Mouse (Mus musculus): Measurements from ENCODE around the gene Chek2. TPM values are rescaled to one million over a fixed set of nuclear protein-coding genes. Genes with fewer than 3 reads are reported as not detected.

Gene Chek2
- total and polyA plus RNA-seq, 3 experiments: 22.2 to 24.1 TPM; not detected in 1

DNA sequence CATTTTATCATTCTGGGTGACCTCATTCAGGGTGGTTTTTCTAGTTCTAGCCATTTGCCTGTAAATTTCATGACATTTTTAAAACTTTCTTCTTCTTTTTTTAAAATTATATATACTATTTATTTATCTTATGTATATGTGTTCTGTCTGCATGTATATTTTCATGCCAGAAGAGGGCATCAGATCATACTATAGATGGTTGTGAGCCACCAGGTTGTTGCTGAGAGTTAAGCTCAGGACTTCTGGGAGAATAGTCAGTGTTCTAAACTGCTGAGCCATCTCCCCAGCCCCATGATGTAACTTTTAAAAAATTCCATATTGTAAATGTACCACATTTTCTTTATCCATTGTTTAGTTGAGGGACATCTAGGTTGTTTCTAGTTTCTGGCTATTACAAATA lies 69.1 kb downstream of the Chek2 start (continued):
- TF ChIP-seq UBTF (IDR thresholded peaks at IDR 0.05; ENCODE audit: borderline replicate concordance, insufficient read depth, low read depth, low read length): no peak
- TF ChIP-seq CHD1 (IDR thresholded peaks at IDR 0.05; ENCODE audit: low read depth, low read length): no peak
- no peak for TF ChIP-seq TBP (IDR thresholded peaks at IDR 0.05; ENCODE audit: low read depth, low read length)
- TF ChIP-seq SMC3 (IDR thresholded peaks at IDR 0.05; ENCODE audit: low read depth, low read length): peak; percentile 54
- TF ChIP-seq ETS1 (IDR thresholded peaks at IDR 0.05; ENCODE audit: low read depth, low read length): no peak
- TF ChIP-seq HCFC1 (IDR thresholded peaks at IDR 0.05; ENCODE audit: low read depth, low read length): no peak
- no peak for TF ChIP-seq POLR2AphosphoS5 (IDR thresholded peaks at IDR 0.05; ENCODE audit: borderline replicate concordance, low read depth, low read length)
- TF ChIP-seq RAD21 (IDR thresholded peaks at IDR 0.05; ENCODE audit: low read depth, low read length): peak; percentile 47
- TF ChIP-seq JUND (IDR thresholded peaks at IDR 0.05; ENCODE audit: low read depth, low read length): no peak

GRCm38 (mm10) chr5:110909955-110910589 lies 70.3 kb downstream of the Chek2 start:
- Histone ChIP-seq H3K27me3 (ENCODE audit: control insufficient read depth in 1 of 2, insufficient read depth in 2 of 2, low read length in 2 of 2) (no peaks in the 10 kb centered on the region), H3K4me3 (ENCODE audit: control insufficient read depth in 1 of 2, insufficient read depth in 1 of 2, low read depth in 2 of 2, low read length in 2 of 2) (no peak overlapping the region), H3K36me3 (ENCODE audit: control insufficient read depth in 1 of 2, insufficient read depth in 2 of 2, low read length in 2 of 2) (peaks cover 0 to 7% of the 10 kb centered on the region in 2 experiments; a peak in 2 of 4 replicates), H3K79me2 (ENCODE audit: control insufficient read depth, insufficient read depth, low read length, poor library complexity) (no peaks in the 10 kb centered on the region), H3K9me3 (replicated peaks; ENCODE audit: insufficient read depth, low read length) (no peaks in the 10 kb centered on the region), H3K4me1 (ENCODE audit: control insufficient read depth in 1 of 2, insufficient read depth in 2 of 2, low read length in 2 of 2) (peaks cover 2 to 10% of the 10 kb centered on the region in 2 experiments; a peak in 2 of 4 replicates), H3K9ac (ENCODE audit: control insufficient read depth, low read depth, low read length, poor library complexity, severe bottlenecking) (no peak overlapping the region), H3K27ac (ENCODE audit: control insufficient read depth, low read depth, low read length) (no peak overlapping the region)
- TF ChIP-seq CHD2 (IDR thresholded peaks at IDR 0.05; ENCODE audit: low read length) (no peak), USF1 (IDR thresholded peaks at IDR 0.05; ENCODE audit: low read depth, low read length) (peak; percentile 60), ZNF384 (IDR thresholded peaks at IDR 0.05; ENCODE audit: low read depth, low read length) (peak; percentile 88), POLR2AphosphoS2 (IDR thresholded peaks at IDR 0.05; ENCODE audit: low read length) (no peak), GABPA (IDR thresholded peaks at IDR 0.05; ENCODE audit: low read depth, low read length) (no peak)
- peak; percentile 47 for DNase-seq (ENCODE audit: low read depth, low spot score)

- no peak overlapping the region for H3K9ac ChIP-seq (ENCODE audit: control insufficient read depth, low read depth, low read length, poor library complexity, severe bottlenecking)
- no peak for DNase-seq (ENCODE audit: low read depth, low spot score)
- H3K9me3 ChIP-seq (replicated peaks; ENCODE audit: insufficient read depth, low read length): no peaks in the 10 kb centered on the region
- TF ChIP-seq KAT2A (conservative IDR thresholded peaks at IDR 0.05; ENCODE audit: low read depth, low read length): no peak
- no peak for TF ChIP-seq MEF2A (IDR thresholded peaks at IDR 0.05; ENCODE audit: extremely low read depth, insufficient replicate concordance, low read depth, low read length, poor library complexity, severe bottlenecking)
- no peak for TF ChIP-seq GABPA (IDR thresholded peaks at IDR 0.05; ENCODE audit: low read depth, low read length)
- no peak for TF ChIP-seq CHD2 (IDR thresholded peaks at IDR 0.05; ENCODE audit: low read length)
- no peak for TF ChIP-seq ZKSCAN1 (IDR thresholded peaks at IDR 0.05; ENCODE audit: low read depth, low read length)
- TF ChIP-seq MAX (IDR thresholded peaks at IDR 0.05; ENCODE audit: low read length): no peak
- TF ChIP-seq POLR2AphosphoS2 (IDR thresholded peaks at IDR 0.05; ENCODE audit: low read length): no peak
- no peak for TF ChIP-seq USF2 (IDR thresholded peaks at IDR 0.05; ENCODE audit: borderline replicate concordance in 1 of 2, insufficient read depth in 1 of 2, low read depth in 1 of 2, low read length in 2 of 2)
- TF ChIP-seq MAZ (IDR thresholded peaks at IDR 0.05; ENCODE audit: low read depth, low read length): no peak
- TF ChIP-seq CHD1 (IDR thresholded peaks at IDR 0.05; ENCODE audit: low read depth, low read length): no peak
- no peak for TF ChIP-seq GATA1 (IDR thresholded peaks at IDR 0.05; ENCODE audit: low read depth, low read length)
- TF ChIP-seq RAD21 (IDR thresholded peaks at IDR 0.05; ENCODE audit: low read depth, low read length): no peak
- no peak for TF ChIP-seq HCFC1 (IDR thresholded peaks at IDR 0.05; ENCODE audit: low read depth, low read length)
- no peak for TF ChIP-seq E2F4 (IDR thresholded peaks at IDR 0.05; ENCODE audit: borderline replicate concordance, low read depth, low read length)
- no peaks in the 10 kb centered on the region for H3K27me3 ChIP-seq (ENCODE audit: control insufficient read depth in 1 of 2, insufficient read depth in 2 of 2, low read length in 2 of 2)
- H3K27ac ChIP-seq (ENCODE audit: control insufficient read depth, low read depth, low read length): no peak overlapping the region
- H3K4me3 ChIP-seq (ENCODE audit: control insufficient read depth in 1 of 2, insufficient read depth in 1 of 2, low read depth in 2 of 2, low read length in 2 of 2): no peak overlapping the region
- H3K79me2 ChIP-seq (ENCODE audit: control insufficient read depth, insufficient read depth, low read length, poor library complexity): no peaks in the 10 kb centered on the region
- peaks cover 2 to 5% of the 10 kb centered on the region in 2 experiments; a peak in 2 of 4 replicates for H3K4me1 ChIP-seq (ENCODE audit: control insufficient read depth in 1 of 2, insufficient read depth in 2 of 2, low read length in 2 of 2)
- peaks cover 0 to 5% of the 10 kb centered on the region in 2 experiments; a peak in 2 of 4 replicates for H3K36me3 ChIP-seq (ENCODE audit: control insufficient read depth in 1 of 2, insufficient read depth in 2 of 2, low read length in 2 of 2)
Observed at GRCm38 (mm10) chr5:110914859-110915258, 75.1 kb downstream of the Chek2 start.
